Mouse (Mus musculus): ENCODE measurements around the gene Gm20388.
"Not testable (repeated sequence)": the region's sequence is repeated elsewhere in the genome, so short reads cannot be mapped to it uniquely, and the experiment has no call there.

Gm20388 gene

DNA sequence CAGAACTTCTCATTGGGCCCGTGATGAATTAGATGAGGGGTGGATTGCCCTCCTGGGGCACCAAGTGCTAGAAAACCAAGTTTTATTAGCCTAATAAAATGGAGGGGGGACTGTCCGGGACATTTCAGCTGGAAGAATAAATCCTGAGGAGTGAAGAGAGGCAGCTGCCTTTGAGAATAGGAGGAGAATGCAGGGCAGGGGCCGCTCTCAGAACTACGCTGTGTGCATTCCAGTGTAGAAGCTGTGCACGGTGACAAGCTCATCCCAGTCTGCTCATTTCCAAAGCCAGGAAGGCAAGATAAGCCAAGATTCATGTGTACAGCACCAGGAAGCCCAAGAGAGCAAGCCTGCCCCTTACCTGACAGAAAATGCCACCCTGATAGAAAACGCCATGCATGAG lies 1487.4 kb downstream of the Gm20388 start:
- no peak for DNase-seq (ENCODE audit: low spot score)

DNA sequence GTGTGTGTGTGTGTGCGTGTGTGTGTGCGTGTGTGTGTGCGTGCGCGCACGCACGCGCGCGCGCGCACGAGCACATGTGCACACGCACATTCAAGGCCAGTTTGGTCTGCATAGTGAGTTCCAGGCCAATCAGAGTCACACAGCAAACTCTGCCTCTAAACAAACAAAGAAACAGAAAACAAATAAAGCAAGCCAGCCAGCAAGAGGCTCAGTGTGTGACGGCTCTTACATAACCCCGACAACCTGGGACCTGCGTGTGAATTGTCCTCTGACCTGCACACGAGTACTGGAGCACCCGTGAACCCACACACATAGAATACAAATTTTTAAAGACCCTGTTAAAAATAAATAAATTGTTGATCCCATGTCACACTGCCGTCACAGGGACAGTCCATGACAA lies 1488.1 kb downstream of the Gm20388 start:
- DNase-seq (ENCODE audit: low spot score) = no peak

DNA sequence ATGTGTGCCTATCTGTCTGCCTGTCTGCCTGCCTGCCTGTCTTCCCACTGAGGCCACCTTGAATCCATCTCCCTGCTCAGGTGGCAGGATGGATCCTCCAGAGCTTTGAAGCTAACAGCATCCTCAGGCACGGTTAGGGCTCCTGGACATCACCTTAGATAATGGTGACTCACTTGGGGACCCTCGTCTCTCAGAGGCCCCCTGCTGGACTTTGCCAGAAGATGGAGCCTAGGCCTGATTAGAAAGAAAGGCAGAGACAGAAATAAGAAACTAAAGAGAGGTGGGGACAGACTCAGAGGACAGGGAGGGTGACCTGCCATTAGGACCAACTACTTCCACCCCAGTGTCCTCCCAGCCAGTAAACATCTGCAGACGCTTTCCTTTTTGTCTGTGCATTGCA lies 1488.5 kb downstream of the Gm20388 start:
- DNase-seq (ENCODE audit: low spot score) = no peak

DNA sequence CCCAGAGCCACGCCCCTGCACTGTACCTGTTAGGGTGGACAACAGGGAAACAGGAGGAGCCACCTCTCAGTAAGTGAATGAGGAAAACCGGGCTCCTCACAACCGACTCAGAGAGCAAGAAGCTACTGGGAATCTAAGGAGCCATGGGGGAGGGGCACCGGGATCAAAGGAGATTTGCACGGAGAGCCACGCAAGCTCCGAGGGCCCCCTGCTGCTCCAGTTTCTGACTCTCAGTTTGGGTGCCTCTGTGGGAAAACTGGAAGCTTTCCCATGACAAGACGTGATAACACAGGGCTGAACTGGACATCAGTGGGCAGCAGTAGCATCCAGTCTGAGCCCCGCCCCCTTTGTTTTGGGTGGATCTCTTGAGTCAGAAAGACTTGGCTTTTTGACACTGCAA lies 1489.9 kb downstream of the Gm20388 start:
- DNase-seq (ENCODE audit: low spot score) = no peak

DNA sequence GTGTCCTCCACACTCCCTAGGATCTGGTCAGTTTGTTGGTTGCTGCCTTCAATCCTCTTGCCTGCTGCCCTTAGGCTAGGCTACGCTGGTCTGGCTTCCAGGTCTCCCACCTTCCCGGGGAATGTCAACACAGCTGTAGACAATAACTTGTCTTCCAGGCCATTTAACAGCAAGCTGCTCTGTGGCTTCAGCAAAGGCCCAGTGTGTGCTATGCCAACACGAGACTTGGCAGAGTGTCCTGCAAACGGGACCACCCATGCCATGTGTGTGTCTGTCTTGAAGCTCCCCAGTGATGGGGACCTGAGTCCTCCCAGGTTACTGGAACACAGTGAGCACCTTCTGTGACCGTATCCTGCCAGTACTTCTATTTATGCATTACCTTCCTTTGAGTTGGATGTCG lies 1493.2 kb downstream of the Gm20388 start:
- DNase-seq (ENCODE audit: low spot score) = no peak

DNA sequence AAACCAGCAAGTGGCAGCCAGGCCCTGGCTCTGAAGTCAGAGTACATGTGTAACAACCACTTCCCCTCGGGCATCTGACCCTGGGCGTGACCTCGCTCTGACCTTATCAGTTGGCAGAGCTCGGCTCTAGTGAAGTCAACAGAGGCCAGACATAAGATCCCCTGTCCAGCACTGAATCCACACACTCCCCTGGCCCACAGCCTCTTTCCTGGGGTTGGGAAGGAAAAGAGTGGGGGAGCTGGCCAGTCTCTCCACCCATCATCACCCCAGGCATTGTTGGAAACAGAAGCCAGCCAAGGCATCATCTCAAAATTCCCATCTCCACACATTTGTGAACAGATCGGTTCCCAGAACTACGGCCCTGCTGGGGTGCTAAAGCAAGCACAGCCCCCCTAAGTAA lies 1507.4 kb downstream of the Gm20388 start:
- DNase-seq (ENCODE audit: low spot score) = peak; percentile 43

DNA sequence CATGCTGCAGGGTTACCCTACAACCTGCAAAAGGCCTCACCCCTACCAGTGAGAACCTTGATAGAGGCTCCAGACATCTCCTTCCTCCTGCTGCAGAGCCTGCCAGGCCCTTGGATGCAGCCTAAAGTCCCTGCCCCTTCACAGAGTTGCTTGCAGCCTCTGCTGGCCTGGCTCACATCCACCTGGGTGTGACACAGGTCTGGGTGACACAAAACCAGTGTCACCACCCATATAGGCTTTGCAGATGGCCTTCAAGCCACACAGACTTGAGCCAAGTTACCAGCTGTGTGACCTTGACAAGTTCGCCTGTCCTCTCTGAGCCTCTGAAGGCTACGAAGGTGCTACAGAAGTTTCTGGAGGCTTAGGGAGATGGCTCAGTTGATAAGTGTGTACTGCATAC lies 1508.9 kb downstream of the Gm20388 start:
- DNase-seq (ENCODE audit: low spot score) = no peak

DNA sequence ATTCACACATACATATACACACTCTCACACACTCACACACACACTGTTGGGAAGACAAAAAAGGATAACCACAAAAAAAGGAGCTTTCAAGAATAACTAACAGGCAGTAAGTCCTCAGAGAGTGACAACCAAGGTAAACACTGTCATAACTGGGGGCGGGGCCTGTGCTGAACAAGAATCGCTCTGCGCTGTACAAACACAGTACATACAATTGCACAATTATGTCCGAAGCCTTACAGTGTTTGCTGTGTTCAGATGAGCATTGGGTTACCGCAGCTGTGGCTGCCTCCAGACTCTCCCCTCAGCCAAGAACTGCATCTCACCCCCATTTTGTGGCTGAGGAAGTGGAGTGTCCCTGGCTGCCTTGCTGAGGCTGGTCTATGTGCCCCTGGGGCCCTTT lies 1510.4 kb downstream of the Gm20388 start:
- DNase-seq (ENCODE audit: low spot score) = no peak

DNA sequence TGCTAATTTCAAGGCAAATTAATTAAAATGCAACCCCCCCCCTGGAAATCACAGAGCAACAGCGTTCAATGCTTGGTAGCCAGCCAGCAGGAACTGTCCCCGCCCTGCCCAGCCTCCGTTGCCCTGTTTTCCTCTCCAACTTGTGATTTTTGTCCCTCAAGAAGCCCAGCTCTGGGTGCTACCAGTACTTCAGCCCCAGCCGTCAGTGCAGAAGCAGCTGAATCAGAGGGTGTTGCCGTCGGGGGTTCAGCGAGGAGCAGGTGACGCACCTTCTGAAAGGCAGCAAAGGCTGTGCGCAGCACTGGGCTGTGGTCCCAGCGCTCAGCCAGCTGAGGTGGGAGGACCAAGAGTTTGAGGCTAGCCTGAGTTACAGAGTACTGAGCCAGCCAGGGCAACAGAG lies 1513.4 kb downstream of the Gm20388 start:
- DNase-seq (ENCODE audit: low spot score) = no peak

DNA sequence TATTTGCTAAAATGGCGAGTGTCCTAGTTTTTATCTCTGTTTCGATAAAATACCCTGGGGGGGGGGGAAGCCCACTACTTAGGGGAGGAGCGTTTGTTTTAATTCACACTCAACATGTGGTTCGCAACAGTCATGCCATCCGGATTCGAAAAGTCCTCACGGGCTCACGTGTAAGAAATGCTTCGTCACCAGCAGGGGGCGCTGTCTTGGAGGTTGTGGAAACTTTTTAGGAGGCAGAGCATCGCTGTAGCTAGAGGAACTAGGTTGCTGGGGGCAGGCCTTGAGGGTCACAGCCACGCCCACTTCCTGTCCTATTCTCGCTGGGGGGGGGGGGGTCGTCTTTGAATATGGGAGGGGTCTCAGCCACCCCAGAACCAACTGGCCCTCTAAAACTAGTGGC lies 1514.0 kb downstream of the Gm20388 start:
- DNase-seq (ENCODE audit: low spot score) = no peak

DNA sequence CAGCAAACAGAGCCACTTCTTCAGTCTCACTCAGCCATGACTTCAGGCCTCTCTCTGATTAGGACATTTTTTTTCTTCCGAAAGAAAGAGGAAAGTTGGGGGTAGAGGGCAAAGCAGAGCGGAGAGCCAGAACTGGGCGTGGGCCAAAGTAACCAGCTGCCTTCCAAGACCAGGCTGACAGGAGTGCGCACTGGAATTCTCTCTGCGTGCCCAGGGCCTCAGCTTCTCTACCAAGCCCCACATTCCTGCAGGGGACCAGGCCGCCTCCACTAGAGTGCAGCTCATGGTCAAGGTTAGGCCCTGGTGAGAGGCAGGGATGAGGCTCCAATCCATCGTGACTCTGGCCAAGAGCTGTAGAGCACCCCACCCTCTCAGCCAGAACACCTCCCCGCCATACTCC lies 1520.9 kb downstream of the Gm20388 start:
- peak; percentile 35 for DNase-seq (ENCODE audit: low spot score)

DNA sequence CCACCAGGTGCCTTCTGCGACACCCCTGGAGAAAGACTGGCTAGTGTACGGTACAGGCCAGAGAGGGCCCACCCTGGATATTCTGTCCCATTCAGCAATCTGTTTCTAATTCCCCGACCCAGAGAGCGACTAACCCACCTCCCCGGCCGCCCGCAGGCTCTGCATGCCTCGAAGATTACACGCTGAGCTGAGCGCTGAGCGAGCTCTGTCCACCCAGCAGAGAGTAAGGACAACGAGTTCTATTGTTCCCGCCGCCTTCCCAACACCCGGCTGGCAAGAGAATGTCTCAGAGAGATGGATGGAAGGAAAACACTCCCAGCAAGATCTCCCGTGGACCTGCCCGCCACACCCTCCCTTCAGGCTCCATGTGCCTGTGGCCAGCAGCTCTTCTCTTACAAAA lies 1522.8 kb downstream of the Gm20388 start:
- DNase-seq (ENCODE audit: low spot score) = no peak

DNA sequence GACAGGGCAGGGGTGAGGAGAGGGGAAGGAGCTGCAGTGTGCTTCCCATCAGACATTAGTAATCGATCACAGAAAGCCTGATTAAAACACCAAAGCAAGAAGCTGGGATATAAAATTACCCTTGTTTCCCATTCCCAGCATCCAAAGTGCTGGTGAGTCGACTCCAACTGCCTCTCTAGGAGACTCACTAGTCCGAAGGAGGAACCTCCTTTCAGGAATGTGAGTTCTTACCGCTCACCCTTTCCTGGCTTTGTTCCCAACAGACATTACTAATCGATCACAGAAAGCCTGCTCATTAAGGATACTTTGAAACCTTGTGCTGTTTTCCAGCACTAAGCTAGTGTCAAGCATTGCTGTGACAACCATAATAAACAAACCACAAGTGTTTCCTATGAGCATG lies 1526.0 kb downstream of the Gm20388 start:
- no peak for DNase-seq (ENCODE audit: low spot score)

DNA sequence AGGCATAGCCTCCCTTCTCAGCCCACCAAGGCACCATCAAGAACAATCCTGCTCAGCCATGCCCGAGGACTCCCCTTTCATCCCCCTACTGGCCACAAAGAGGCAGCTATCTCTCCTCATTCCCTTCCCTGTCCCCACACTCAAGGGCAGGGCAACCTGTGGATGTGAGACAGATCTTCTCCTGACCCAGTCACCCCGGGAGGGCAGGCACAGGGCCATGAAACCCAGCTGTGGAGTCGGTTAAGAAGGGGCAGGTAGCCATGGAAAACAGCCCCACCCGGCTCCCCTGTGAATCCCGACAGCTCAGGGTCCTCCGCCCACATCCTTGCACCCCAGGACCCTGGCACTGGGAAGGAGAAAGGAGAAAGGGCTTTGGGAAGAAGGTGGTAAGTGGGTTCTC lies 1526.9 kb downstream of the Gm20388 start:
- no peak for DNase-seq (ENCODE audit: low spot score)

DNA sequence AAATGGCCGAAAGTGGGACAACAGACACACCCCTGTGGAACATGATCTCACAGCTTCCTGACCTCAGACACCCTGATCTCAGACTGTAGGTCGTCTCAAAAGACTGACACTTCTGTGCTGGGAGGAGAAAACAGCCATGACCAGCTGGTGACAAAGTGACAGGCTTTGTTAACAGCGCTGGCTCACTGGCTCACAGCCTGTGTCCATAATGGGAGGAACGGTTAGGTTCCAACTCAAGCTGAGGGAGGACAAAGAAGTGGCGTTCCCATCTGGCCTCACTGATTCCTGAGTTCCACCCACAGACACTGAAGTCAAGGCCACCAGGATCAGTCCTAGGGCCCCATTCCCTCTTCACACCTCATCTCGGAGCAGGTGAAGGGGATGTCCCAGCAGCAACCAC lies 1527.5 kb downstream of the Gm20388 start:
- DNase-seq (ENCODE audit: low spot score) = no peak

DNA sequence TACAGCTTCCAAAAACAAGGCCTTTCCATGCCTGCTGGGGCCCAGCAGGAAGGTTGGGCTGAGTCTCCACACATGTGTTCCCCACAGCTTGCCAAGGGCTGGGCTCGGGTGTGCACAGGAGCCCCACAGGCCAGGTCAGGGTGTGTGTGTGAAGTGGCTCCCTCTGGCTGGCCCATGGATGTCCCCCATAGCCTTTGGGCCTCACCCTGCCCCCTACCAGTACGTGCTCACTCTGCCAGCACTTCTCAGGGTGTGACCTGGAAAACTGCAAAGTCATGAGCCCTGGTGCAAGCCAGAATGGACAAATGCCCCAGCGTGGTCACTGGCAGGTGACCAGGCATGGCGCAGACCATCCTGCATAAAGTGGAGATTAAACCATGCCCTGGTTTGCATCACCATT lies 1528.7 kb downstream of the Gm20388 start:
- DNase-seq (ENCODE audit: low spot score) = no peak

DNA sequence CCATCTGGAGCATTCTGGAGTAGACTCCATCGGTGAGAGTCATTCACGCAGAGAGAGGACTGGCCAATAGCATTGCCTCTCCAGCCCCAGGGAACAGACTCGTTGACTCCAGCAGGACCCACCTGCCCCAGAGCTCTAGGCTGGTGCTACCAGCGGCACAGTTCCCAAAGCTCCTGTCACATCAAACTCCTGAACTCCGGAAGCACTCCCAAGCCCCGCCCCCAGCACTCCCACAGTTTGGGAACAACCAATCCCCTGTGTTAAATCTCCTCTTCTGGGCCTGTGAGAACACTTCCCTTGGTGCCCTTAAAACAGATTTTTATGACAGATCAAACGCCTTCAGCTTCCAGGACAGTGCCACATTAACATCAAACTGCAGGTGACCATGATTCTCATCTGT lies 1532.7 kb downstream of the Gm20388 start:
- DNase-seq (ENCODE audit: low spot score) = no peak

DNA sequence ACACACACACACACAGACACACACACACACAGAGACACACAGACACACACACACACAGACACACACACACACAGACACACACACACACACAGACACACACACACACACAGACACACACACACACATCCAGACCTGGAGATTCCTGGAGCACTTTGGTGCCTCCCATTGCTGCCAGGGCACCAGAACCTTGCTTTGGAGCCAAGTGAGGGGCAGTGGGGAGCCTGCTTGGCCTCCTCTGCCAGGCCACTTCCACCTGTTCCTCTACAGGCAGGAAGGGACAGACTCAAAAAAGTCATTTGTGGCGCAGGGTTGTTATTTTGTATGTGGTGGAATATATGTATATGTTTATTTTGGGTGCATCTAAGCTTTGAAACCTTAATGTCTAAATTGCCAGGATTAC lies 1533.9 kb downstream of the Gm20388 start:
- not testable (repeated sequence) for DNase-seq (ENCODE audit: low spot score)

DNA sequence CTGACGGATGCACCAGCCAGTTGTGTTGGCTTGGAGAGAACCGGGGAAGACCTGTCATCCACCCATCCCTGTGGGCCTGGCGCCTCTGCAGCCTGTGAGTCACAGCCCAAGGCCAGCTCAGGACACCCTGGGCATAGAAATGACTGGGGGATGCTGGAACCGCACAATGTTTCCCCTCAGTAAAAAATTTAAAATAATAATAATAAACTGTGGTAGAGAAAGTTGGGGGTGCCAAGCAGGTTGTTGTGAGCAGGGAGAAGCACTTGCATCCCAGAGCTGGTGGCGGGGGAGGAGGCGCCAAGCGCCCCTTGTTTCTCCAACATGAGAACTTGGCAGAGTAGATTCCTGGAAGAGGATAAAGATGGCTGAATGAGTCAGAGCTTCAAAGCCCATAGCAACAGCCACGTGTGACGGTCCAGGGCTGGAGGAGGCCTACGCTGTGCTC lies 1534.4 kb downstream of the Gm20388 start:
- DNase-seq (ENCODE audit: low spot score) = no peak

DNA sequence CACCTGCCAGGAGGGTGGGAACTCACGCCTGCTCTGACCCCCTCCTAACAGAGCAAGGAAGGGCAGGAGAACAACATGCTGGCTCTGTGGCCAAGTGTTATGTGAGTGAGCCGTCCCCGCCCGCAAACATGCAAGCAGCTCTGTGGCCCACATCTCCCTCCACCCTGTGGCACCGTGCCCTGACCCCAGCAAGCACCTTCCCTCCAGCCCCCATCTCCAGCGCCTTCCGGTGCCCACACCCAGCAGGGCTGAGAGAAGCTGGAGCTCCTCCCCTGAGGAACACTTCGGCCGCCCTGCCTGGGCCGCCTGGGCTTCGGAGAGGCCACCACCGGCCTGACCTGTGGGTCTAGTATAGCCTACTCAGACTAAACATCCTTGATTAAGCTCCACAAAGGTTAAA lies 1535.5 kb downstream of the Gm20388 start:
- no peak for DNase-seq (ENCODE audit: low spot score)

DNA sequence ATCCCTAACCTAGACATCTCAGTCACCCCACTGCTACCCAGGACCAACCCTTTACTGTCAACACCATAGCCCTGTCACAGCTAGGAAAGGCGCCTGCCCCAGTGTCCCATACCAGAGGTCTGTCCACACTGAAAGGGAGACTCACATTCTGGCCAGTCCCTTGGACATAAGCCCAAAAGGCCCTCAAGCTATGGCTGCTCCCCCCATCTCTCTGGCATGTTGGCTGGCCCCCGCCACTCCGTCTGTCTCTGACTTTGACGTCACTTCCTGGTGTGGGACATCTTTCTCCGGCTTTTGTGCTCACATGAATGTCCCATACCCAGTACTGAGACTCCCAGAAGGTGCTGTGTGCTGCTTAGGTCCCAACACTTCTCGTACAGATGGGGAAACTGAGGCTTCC lies 1536.2 kb downstream of the Gm20388 start:
- DNase-seq (ENCODE audit: low spot score) = no peak

DNA sequence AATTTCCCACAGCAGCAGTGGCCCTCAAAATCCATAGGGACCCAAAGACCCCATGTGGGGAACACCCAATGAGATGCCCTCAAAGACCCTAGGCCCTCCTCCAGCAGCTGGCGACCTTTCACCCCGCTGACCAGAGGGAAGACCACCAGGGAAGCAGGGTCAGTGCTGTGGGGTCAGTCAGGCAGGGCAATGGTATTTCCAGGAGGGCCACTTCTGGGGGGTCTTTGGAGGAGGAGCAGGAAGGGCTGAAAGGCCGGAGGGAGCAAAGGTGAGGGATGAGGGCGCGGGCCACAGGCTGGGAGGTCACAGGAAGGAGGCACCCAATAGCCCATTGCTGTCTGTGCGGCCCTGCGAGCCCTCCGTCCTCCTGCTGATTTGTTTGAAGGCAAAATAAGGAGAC lies 1539.6 kb downstream of the Gm20388 start:
- no peak for DNase-seq (ENCODE audit: low spot score)

DNA sequence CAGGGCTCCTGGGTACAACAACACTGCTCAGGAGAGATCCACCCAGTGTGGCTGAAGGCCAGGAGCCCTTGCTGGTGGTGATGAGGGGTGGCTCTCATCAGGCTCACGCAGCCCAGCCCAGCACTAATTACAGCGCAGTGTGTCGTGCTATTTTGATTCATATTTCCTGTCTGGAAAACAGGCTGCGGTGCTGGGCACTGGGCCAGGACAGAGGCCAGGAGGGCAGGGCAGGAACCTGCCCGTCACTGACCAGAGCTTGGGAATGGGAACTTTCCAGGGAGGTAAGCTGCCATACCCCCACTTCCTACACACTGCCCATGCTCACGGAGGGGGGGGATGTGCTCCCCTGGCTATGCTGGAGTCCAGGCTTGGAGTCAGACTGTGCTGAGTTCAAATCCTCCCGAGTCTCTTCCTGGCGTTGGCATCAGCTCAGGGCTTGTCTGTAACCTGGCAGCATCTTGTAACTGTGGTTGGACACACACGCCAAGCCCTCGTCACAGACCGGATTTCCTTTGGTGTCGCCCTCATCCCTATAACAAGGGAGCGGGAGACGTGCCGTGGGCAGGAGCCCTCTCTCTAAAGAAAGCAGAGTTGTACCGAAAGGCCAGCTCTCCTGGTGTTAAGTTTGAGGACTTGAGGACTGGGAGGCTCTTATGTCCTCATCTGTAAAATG lies 1540.9 kb downstream of the Gm20388 start:
- DNase-seq (ENCODE audit: low spot score) = peak; percentile 32

DNA sequence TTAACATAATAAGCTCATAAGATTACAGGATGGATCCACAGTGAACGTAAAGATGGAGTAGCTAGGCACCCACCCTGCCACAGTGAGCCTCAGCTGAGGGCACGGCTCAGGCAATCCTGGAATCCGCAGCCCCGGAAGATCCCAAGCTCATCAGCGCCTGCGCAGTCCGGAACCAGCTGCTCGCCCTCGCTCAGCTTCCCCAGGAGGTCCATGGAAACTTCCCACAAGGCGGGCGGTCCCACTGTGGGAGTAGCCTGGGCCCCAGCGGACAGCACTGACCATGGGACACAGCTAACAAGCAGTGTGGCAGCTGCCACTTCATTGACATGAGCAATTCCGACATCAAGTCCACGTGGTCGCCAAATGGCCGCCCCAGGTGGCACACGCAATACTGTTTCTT lies 1544.1 kb downstream of the Gm20388 start:
- DNase-seq (ENCODE audit: low spot score) = no peak

DNA sequence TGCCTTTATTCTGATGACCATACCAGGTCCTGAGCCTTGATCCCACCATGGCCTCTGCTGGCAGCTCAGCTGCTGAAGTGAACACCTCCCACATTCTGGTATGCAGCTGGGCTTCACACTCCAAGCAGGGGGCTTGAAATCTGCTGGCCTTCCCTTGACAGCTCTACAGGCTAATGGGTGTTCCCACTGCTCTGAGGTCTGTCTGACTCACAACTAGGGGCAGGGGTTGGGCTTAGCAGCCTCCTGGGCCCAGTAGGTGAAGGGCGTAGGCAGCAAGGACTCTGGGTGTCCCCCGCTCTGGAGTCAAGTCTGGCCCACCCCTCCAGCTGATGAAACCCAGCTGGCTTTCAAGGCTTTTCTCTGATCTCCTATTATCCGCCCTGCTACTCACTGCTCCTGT lies 1550.6 kb downstream of the Gm20388 start:
- DNase-seq (ENCODE audit: low spot score) = no peak
